Mouse (Mus musculus) lung, adult 2 months (tissue): ENCODE measurements around the gene Iffo2. TPM values are rescaled to one million over a fixed set of nuclear protein-coding genes. Genes with fewer than 3 reads are reported as not detected.

Experiments used
- DNase-seq: peaks from one replicate; pipeline ENCODE4 v3.0.0; 2022
- H3K4me1 ChIP-seq: fragments of 200-500 bp; 2 replicates; pipeline ENCODE4 v1.6.1; 2011; ENCODE audit warnings: low read length; ENCODE audit not compliant: control insufficient read depth, insufficient read depth
- H3K4me3 ChIP-seq: fragments of 200-500 bp; replicated peaks from 2 replicates; pipeline ENCODE3; 2011; ENCODE audit warnings: low read depth, mild to moderate bottlenecking, control low read depth, low read length; ENCODE audit errors: extremely low read depth
- CTCF ChIP-seq: fragments of 200-500 bp; IDR thresholded peaks from 2 replicates; pipeline ENCODE4 v1.5.1; 2011; ENCODE audit warnings: mild to moderate bottlenecking, low read length, control low read depth; ENCODE audit not compliant: insufficient read depth
- POLR2A ChIP-seq: fragments of 200-500 bp; IDR thresholded peaks from 2 replicates; pipeline ENCODE4 v1.6.1; 2011; ENCODE audit warnings: low read depth, mild to moderate bottlenecking, control low read depth, low read length, borderline replicate concordance; ENCODE audit errors: extremely low read depth
- WGBS: fragments of 180-500 bp; shearing (Covaris S2); methylation state at CpG from one replicate; pipeline ENCODE4 v1.1.7; 2018; 5-methylcytosine and 5-hydroxymethylcytosine counted together
- polyA plus RNA-seq: library from polyadenylated mRNA; depleted of rRNA; stranded (reverse); fragments of >200 nt; gene quantifications from 2 replicates; pipeline ENCODE4 v1.2.3, GENCODE M21; 2012

The Iffo2 gene
- polyA plus RNA-seq, 1 experiment = 9.5 TPM

DNA sequence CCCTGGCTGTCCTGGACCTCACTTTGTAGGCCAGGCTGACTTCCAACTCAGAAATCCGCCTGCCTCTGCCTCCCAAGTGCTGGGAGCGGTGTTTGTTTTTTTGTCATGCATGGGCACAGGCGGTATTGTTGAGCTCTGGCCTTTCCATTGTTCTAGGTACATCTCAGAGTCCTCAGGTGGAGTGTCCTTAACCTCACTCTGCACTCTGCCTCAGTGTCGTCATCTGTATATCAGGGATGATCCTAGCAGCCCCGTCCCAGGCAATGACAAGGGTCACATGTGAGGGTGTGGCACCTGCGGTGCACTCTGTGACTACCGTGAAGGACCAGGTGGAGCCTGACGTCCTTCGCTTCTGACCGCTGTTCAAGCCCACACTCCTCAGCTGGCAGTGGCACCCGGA, 97.0 kb downstream of the Iffo2 start:
- TF ChIP-seq POLR2A (no peak), CTCF (no peak)
- 90% methylated on average over 11 of the region's 11 CpGs for WGBS
- H3K4me1 ChIP-seq = peaks cover 4% of the 10 kb centered on the region; the same call in 1 of the 2 replicates
- no peak for DNase-seq
- no peak overlapping the region for H3K4me3 ChIP-seq

DNA sequence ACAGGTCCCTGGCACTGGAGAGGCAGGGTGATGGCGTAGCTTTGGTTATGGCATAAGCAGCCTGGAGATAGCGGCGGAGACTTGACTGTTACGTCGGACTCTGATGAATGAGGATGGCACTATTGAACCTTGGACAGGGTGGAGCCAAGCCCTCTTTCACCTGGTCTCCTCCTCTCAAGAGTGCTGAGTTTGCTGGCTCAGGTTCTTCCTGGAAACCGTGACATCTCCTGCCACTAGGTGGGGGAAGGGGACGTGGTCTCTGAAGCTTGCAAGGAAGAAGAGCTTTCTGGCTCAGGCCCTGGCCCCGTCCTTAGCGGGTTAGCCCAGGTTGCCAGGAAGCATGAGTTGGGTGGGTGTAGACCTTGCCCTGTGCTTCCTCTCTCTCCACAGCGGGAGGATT, 99.8 kb downstream of the Iffo2 start:
- no peak for DNase-seq

DNA sequence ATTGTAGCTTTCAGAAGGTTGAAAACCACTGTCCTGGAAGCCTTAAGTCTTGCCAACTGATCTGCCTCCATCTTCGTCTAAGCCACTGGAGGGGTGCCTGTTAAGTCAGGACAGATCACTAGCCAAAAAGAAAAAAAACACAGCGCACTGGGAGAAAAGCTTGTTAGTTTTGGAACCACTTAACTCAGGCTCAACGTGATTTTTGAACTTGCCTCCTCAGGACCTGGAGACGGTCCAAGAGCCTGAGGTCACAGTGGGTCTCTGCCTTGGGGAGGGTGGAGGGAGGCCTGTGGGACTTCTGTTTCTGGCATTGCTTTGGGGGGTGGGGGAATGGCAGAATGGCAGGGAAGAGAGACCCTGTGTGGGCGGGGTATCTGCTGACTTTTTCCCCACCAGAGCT, 100.8 kb downstream of the Iffo2 start:
- TF ChIP-seq POLR2A (no peak), CTCF (no peak)
- no peak for DNase-seq
- whole genome bisulfite sequencing = 55% methylated on average over 5 of the region's 5 CpGs
- Histone ChIP-seq H3K4me1 (no peaks in the 10 kb centered on the region; the same call in 1 of the 2 replicates), H3K4me3 (no peak overlapping the region)

More for the DNA sequence above, 99.8 kb downstream of the Iffo2 start:
- TF ChIP-seq CTCF (no peak), POLR2A (no peak)
- Histone ChIP-seq H3K4me1 (no peaks in the 10 kb centered on the region; the same call in 1 of the 2 replicates), H3K4me3 (no peak overlapping the region)
- 66% methylated on average over 10 of the region's 10 CpGs for WGBS

DNA sequence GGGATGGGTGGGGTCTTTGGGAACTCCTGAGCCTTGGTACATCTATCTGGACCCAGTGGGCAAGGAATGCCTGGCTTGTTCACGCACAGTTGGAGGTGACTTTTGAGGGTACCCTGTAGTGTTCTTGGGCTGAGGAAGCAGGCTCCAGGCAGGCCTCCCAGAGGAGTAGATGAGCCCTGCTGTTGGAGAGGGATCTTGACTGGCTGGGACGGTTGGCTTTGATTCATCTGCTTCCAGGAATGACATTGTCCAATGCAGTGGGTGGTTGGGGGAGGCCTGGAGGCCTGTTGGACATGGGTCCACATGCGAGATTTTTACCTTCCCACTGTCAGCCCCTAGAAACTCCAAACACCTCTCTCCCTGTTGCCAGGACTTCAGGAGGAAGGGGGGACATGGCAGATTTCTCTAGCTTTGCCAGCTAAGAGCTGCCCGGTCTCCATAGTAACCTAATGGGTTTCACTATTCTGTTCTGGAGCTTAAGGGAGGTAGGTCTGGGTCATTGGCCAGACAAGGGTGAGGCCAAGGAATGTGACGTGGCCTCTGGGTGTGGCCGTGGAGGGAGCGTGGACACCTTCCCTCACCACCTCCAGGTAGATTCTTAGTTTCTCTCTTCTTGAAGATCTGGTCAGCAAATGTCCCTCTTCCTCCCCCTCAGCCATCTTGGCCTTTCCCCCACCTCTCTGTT, 101.4 kb downstream of the Iffo2 start:
- 67% methylated on average over 7 of the region's 7 CpGs for WGBS

DNA sequence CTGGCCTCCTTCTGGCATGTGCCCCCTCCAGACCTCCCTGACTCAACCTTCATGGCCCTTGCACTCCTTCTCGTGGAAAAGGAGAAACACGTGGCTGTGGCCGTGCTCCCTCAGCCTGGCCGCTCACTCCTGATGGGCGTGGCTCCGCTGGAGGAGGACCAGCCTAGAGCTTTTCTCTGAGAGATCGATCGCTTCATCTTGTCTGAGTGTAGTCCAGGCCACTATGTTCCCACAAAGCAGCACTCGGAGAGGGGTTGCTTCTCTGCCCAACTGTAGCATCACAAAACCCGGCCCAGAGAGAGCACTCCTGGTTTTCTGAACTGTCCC, 101.9 kb downstream of the Iffo2 start:
- DNase-seq = no peak
- no peak overlapping the region for H3K4me3 ChIP-seq
- TF ChIP-seq POLR2A = no peak
- TF ChIP-seq CTCF = no peak
- no peaks in the 10 kb centered on the region; the same call in 1 of the 2 replicates for H3K4me1 ChIP-seq
- 70% methylated on average over 10 of the region's 10 CpGs for WGBS

More for the DNA sequence above, 101.4 kb downstream of the Iffo2 start:
- H3K4me3 ChIP-seq = no peak overlapping the region
- DNase-seq = no peak
- H3K4me1 ChIP-seq = no peaks in the 10 kb centered on the region; the same call in 1 of the 2 replicates
- no peak for TF ChIP-seq CTCF
- no peak for TF ChIP-seq POLR2A

DNA sequence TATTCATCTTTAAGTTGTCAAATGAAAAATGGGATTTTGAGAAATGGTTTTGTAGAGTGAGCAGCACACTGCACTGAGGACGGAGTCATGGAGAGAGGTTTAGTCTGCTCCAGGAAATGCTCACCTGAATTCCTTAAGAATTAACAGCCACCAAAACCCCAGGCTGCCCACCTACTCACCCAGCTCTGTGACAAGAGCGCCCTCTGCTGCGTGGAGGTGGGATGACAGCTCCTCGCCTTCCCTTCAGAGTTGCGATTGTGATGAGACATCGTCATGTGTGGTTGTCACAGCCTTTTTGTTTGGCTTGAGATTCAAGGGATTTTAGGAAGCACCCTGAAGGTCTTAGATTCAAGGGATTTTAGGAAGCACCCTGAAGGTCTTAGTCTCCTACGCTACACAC, 106.0 kb downstream of the Iffo2 start:
- DNase-seq = peak; percentile 74
- WGBS = 29% methylated on average over 7 of the region's 7 CpGs
- TF ChIP-seq POLR2A = no peak
- peak; percentile 100 for TF ChIP-seq CTCF
- no peaks in the 10 kb centered on the region; the same call in 1 of the 2 replicates for H3K4me1 ChIP-seq
- no peak overlapping the region for H3K4me3 ChIP-seq

DNA sequence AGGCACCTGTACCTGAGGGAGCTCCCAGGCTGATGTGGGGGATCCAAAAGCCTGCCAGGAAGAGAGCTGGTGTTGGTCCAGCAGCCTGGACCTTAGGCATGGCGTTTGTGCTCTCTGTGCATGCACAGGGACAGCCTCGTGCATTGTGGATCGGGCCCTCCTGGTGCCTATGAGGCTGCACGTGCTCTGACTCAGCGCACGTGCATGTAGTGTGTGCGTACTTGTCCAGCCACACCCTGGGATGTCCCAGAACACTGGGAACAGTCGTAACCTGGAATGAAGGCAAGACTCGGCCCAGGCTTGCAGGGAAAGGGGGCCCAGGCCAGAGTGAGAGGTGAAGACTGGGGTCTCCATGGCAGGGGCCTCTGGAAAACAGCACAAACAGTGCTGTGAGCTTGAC, 107.5 kb downstream of the Iffo2 start:
- Histone ChIP-seq H3K4me3 (no peak overlapping the region), H3K4me1 (no peaks in the 10 kb centered on the region)
- TF ChIP-seq CTCF (no peak), POLR2A (no peak)
- no peak for DNase-seq
- WGBS = 82% methylated on average over 9 of the region's 9 CpGs

DNA sequence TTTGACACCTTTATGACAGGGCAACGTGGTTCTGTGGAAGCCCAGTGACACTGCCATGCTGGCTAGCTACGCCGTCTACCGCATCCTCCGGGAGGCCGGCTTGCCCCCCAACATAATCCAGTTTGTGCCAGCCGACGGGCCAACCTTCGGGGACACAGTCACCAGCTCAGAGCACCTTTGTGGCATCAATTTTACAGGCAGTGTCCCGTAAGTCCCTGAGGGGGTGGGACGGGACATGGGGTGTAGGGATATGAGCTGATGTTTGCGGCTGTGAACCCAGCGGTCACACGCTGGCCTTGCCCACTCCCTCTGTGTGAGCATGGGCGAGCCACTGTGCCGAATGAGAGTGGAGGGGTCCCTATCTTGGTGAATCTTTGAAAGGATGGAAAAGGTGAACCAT, 108.0 kb downstream of the Iffo2 start:
- TF ChIP-seq POLR2A = no peak
- TF ChIP-seq CTCF = no peak
- WGBS = 96% methylated on average over 16 of the region's 16 CpGs
- Histone ChIP-seq H3K4me3 (no peak overlapping the region), H3K4me1 (no peaks in the 10 kb centered on the region)
- DNase-seq = no peak

DNA sequence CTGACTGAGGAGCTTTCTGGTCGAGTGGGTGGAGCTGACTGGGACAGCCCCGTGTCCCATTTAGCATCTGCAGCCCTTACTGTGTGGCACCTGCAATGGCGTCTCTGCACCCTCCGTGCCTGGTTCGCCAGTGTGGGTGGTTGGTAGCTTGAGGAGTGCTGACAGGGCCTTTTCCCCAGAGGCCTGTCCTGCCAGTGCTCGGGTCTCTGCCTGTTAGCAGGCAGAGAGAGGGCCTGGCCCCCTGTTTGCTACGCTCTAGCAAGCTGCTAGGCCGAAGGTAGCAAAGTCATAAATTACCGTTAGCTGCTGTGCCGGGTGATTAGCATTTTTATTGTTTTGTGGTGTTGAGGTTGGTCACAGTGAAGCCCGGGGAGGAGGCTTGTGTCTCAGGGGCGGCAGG, 109.5 kb downstream of the Iffo2 start:
- no peak for DNase-seq
- 77% methylated on average over 12 of the region's 12 CpGs for WGBS
- no peak overlapping the region for H3K4me3 ChIP-seq
- H3K4me1 ChIP-seq = no peaks in the 10 kb centered on the region
- no peak for TF ChIP-seq POLR2A
- TF ChIP-seq CTCF = no peak

DNA sequence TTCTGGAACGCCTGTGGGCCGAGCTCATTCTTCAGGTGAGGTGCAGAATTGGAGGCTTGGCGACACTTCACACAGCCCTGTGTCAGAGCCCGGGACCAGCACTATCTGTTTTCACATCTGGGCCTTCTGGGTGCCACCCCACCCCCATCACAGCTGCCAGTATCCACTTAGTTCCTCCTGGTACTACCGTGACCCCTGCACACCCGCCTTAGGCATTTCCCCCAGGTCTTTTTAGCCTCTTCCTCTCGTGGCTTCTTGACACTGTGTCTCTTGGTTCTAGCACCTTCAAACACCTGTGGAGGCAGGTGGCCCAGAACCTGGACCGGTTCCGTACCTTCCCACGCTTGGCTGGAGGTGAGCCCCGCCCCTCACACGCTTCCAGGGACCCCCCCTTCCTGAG, 110.0 kb downstream of the Iffo2 start:
- 77% methylated on average over 12 of the region's 12 CpGs for WGBS
- TF ChIP-seq CTCF (no peak), POLR2A (no peak)

More for the DNA sequence above, 110.0 kb downstream of the Iffo2 start:
- DNase-seq = no peak
- Histone ChIP-seq H3K4me1 (no peaks in the 10 kb centered on the region), H3K4me3 (no peak overlapping the region)
